Mouse (Mus musculus): ENCODE measurements around the gene Ftl1-ps1. TPM values are rescaled to one million over a fixed set of nuclear protein-coding genes. Genes with fewer than 3 reads are reported as not detected.

Ftl1-ps1 gene
- 98.8 and 112 TPM in 2 replicates for polyA plus RNA-seq (2015; fragmentation: Nextera tagmentation; extraction: Ambion mirVana)

GRCm38 (mm10) chr13:74399298-74399839 is at the start of gene Ftl1-ps1:
Gene Ftl1-ps1 (plus strand): TSS chr13:74399694.
- no peak within 1 kb of the TSS for H3K4me2 ChIP-seq (ENCODE audit: low read length)

GRCm38 (mm10) chr13:74350435-74350906 is 49.0 kb upstream of the Ftl1-ps1 start:
- Histone ChIP-seq H3K4me2 (ENCODE audit: low read length) (peak overlapping the region; percentile 57), H3K9me3 (ENCODE audit: control insufficient read depth, low read length) (no peaks in the 10 kb centered on the region), H3K9ac (replicated peaks; ENCODE audit: low read depth, low read length) (peak overlapping the region; percentile 91), H3K4me3 (replicated peaks; ENCODE audit: low read length) (peak overlapping the region; percentile 97), H3K4me1 (replicated peaks; ENCODE audit: control insufficient read depth, insufficient read depth, low read length) (peaks cover 16% of the 10 kb centered on the region), H3K27ac (ENCODE audit: low read length) (peak overlapping the region; percentile 21; the same call in 1 of the 2 replicates), H3K36me3 (ENCODE audit: control insufficient read depth, insufficient read depth) (no peaks in the 10 kb centered on the region), H3K27me3 (replicated peaks; ENCODE audit: control insufficient read depth, insufficient read depth, low read length) (no peaks in the 10 kb centered on the region)
- peak; percentile 62 for ATAC-seq
- WGBS, result 2% methylated on average over 15 of the region's 15 CpGs

More at GRCm38 (mm10) chr13:74399298-74399839, at the start of gene Ftl1-ps1:
- H3K36me3 ChIP-seq (ENCODE audit: control insufficient read depth, insufficient read depth), result no peaks in the 10 kb centered on the region
- ATAC-seq, result no peak
- no peaks in the 10 kb centered on the region for H3K4me1 ChIP-seq (replicated peaks; ENCODE audit: control insufficient read depth, insufficient read depth, low read length)
- WGBS, result 7% methylated on average over 11 of the region's 11 CpGs
- H3K27ac ChIP-seq (ENCODE audit: low read length), result no peak within 1 kb of the TSS
- H3K9ac ChIP-seq (replicated peaks; ENCODE audit: low read depth, low read length), result no peak within 1 kb of the TSS
- H3K4me3 ChIP-seq (replicated peaks; ENCODE audit: low read length), result no peak within 1 kb of the TSS
- no peaks in the 10 kb centered on the region for H3K27me3 ChIP-seq (replicated peaks; ENCODE audit: control insufficient read depth, insufficient read depth, low read length)
- H3K9me3 ChIP-seq (ENCODE audit: control insufficient read depth, low read length), result no peaks in the 10 kb centered on the region

- no peak overlapping the region for H3K4me3 ChIP-seq (replicated peaks; ENCODE audit: low read length)
- no peak for ATAC-seq
- peaks cover 20% of the 10 kb centered on the region for H3K36me3 ChIP-seq (ENCODE audit: control insufficient read depth, insufficient read depth)
- H3K9me3 ChIP-seq (ENCODE audit: control insufficient read depth, low read length), result no peaks in the 10 kb centered on the region
- no peak overlapping the region for H3K27ac ChIP-seq (ENCODE audit: low read length)
- H3K27me3 ChIP-seq (replicated peaks; ENCODE audit: control insufficient read depth, insufficient read depth, low read length), result no peaks in the 10 kb centered on the region
- H3K4me2 ChIP-seq (ENCODE audit: low read length), result no peak overlapping the region
- no peaks in the 10 kb centered on the region for H3K4me1 ChIP-seq (replicated peaks; ENCODE audit: control insufficient read depth, insufficient read depth, low read length)
- 93% methylated on average over 13 of the region's 13 CpGs for WGBS
- H3K9ac ChIP-seq (replicated peaks; ENCODE audit: low read depth, low read length), result no peak overlapping the region
Observed at GRCm38 (mm10) chr13:74356491-74356890, 43.0 kb upstream of the Ftl1-ps1 start.

- H3K27me3 ChIP-seq (replicated peaks; ENCODE audit: control insufficient read depth, insufficient read depth, low read length), result no peaks in the 10 kb centered on the region
- no peak overlapping the region for H3K4me2 ChIP-seq (ENCODE audit: low read length)
- ATAC-seq, result no peak
- no peaks in the 10 kb centered on the region for H3K4me1 ChIP-seq (replicated peaks; ENCODE audit: control insufficient read depth, insufficient read depth, low read length)
- H3K36me3 ChIP-seq (ENCODE audit: control insufficient read depth, insufficient read depth), result peaks cover 13% of the 10 kb centered on the region
- H3K9me3 ChIP-seq (ENCODE audit: control insufficient read depth, low read length), result no peaks in the 10 kb centered on the region
- H3K27ac ChIP-seq (ENCODE audit: low read length), result no peak overlapping the region
- no peak overlapping the region for H3K4me3 ChIP-seq (replicated peaks; ENCODE audit: low read length)
- H3K9ac ChIP-seq (replicated peaks; ENCODE audit: low read depth, low read length), result no peak overlapping the region
- 76% methylated on average over 2 of the region's 2 CpGs for WGBS
Observed at GRCm38 (mm10) chr13:74362218-74362617, 37.3 kb upstream of the Ftl1-ps1 start.

- H3K27ac ChIP-seq (ENCODE audit: low read length), result no peak overlapping the region
- WGBS, result 92% methylated on average over 13 of the region's 13 CpGs
- H3K4me1 ChIP-seq (replicated peaks; ENCODE audit: control insufficient read depth, insufficient read depth, low read length), result no peaks in the 10 kb centered on the region
- ATAC-seq, result 0 out of 2 replicates have a peak, but pooled peaks have one; percentile 8
- no peaks in the 10 kb centered on the region for H3K9me3 ChIP-seq (ENCODE audit: control insufficient read depth, low read length)
- peaks cover 9% of the 10 kb centered on the region for H3K36me3 ChIP-seq (ENCODE audit: control insufficient read depth, insufficient read depth)
- no peak overlapping the region for H3K4me3 ChIP-seq (replicated peaks; ENCODE audit: low read length)
- no peaks in the 10 kb centered on the region for H3K27me3 ChIP-seq (replicated peaks; ENCODE audit: control insufficient read depth, insufficient read depth, low read length)
- H3K4me2 ChIP-seq (ENCODE audit: low read length), result no peak overlapping the region
- H3K9ac ChIP-seq (replicated peaks; ENCODE audit: low read depth, low read length), result no peak overlapping the region
Observed at GRCm38 (mm10) chr13:74363176-74363858, 36.2 kb upstream of the Ftl1-ps1 start.

- 74% methylated on average over 8 of the region's 8 CpGs for WGBS
- ATAC-seq, result no peak
- Histone ChIP-seq H3K27me3 (replicated peaks; ENCODE audit: control insufficient read depth, insufficient read depth, low read length) (no peaks in the 10 kb centered on the region), H3K27ac (ENCODE audit: low read length) (no peak within 1 kb of the TSS), H3K9ac (replicated peaks; ENCODE audit: low read depth, low read length) (no peak within 1 kb of the TSS), H3K36me3 (ENCODE audit: control insufficient read depth, insufficient read depth) (peaks cover 6% of the 10 kb centered on the region), H3K9me3 (ENCODE audit: control insufficient read depth, low read length) (no peaks in the 10 kb centered on the region), H3K4me2 (ENCODE audit: low read length) (no peak within 1 kb of the TSS), H3K4me1 (replicated peaks; ENCODE audit: control insufficient read depth, insufficient read depth, low read length) (no peaks in the 10 kb centered on the region), H3K4me3 (replicated peaks; ENCODE audit: low read length) (no peak within 1 kb of the TSS)
Observed at GRCm38 (mm10) chr13:74363859-74364235, 35.6 kb upstream of the Ftl1-ps1 start, which contains the start of gene Lrrc14b. Gene Lrrc14b (minus strand): TSS chr13:74364005.

- Histone ChIP-seq H3K27me3 (replicated peaks; ENCODE audit: control insufficient read depth, insufficient read depth, low read length) (no peaks in the 10 kb centered on the region), H3K9ac (replicated peaks; ENCODE audit: low read depth, low read length) (no peak overlapping the region), H3K4me1 (replicated peaks; ENCODE audit: control insufficient read depth, insufficient read depth, low read length) (peaks cover 10% of the 10 kb centered on the region), H3K27ac (ENCODE audit: low read length) (no peak overlapping the region), H3K4me3 (replicated peaks; ENCODE audit: low read length) (no peak overlapping the region), H3K9me3 (ENCODE audit: control insufficient read depth, low read length) (no peaks in the 10 kb centered on the region), H3K4me2 (ENCODE audit: low read length) (no peak overlapping the region), H3K36me3 (ENCODE audit: control insufficient read depth, insufficient read depth) (no peaks in the 10 kb centered on the region)
- ATAC-seq, result peak; percentile 66
- WGBS, result 57% methylated on average over 10 of the region's 10 CpGs
Observed at GRCm38 (mm10) chr13:74381533-74382276, 17.8 kb upstream of the Ftl1-ps1 start.

- ATAC-seq, result peak; percentile 50
- Histone ChIP-seq H3K36me3 (ENCODE audit: control insufficient read depth, insufficient read depth) (no peaks in the 10 kb centered on the region), H3K4me2 (ENCODE audit: low read length) (no peak overlapping the region), H3K9me3 (ENCODE audit: control insufficient read depth, low read length) (no peaks in the 10 kb centered on the region), H3K27ac (ENCODE audit: low read length) (no peak overlapping the region), H3K4me1 (replicated peaks; ENCODE audit: control insufficient read depth, insufficient read depth, low read length) (peaks cover 10% of the 10 kb centered on the region), H3K27me3 (replicated peaks; ENCODE audit: control insufficient read depth, insufficient read depth, low read length) (no peaks in the 10 kb centered on the region), H3K4me3 (replicated peaks; ENCODE audit: low read length) (no peak overlapping the region), H3K9ac (replicated peaks; ENCODE audit: low read depth, low read length) (no peak overlapping the region)
- WGBS, result 5% methylated on average over 3 of the region's 3 CpGs
Observed at GRCm38 (mm10) chr13:74382289-74382688, 17.2 kb upstream of the Ftl1-ps1 start.

GRCm38 (mm10) chr13:74389730-74390129 is 9.8 kb upstream of the Ftl1-ps1 start:
- H3K4me2 ChIP-seq (ENCODE audit: low read length), result peak overlapping the region; percentile 64
- no peaks in the 10 kb centered on the region for H3K27me3 ChIP-seq (replicated peaks; ENCODE audit: control insufficient read depth, insufficient read depth, low read length)
- ATAC-seq, result no peak
- whole genome bisulfite sequencing, result 64% methylated on average over 6 of the region's 6 CpGs
- H3K27ac ChIP-seq (ENCODE audit: low read length), result no peak overlapping the region
- H3K4me3 ChIP-seq (replicated peaks; ENCODE audit: low read length), result peak overlapping the region; percentile 50
- peaks cover 5% of the 10 kb centered on the region for H3K4me1 ChIP-seq (replicated peaks; ENCODE audit: control insufficient read depth, insufficient read depth, low read length)
- no peak overlapping the region for H3K9ac ChIP-seq (replicated peaks; ENCODE audit: low read depth, low read length)
- no peaks in the 10 kb centered on the region for H3K36me3 ChIP-seq (ENCODE audit: control insufficient read depth, insufficient read depth)
- no peaks in the 10 kb centered on the region for H3K9me3 ChIP-seq (ENCODE audit: control insufficient read depth, low read length)

Measured in forebrain, embryonic 16.5 days (tissue).